ENCODE assay signal across 27 mouse cellular contexts in genomic region chr3:81788915-81789314, GRCm38 (mm10).
A peak's percentile ranks its signal among the peaks of the same experiment; 100 is the strongest.
DNase-seq lines count a peak whose midpoint lies in the region; TF ChIP-seq lines count a peak whose summit lies in the region.
"Had no signal": no experiment of that assay in that cellular context is flagged by ENCODE, and none has a peak within 500 bp of the region (broad histone marks: within the 10 kb centered on the region; RNA-seq: fewer than 3 reads in every experiment).

No protein-coding gene starts in this region.

- no peak for TF ChIP-seq CTCF in embryonic fibroblast, embryonic 13.5 days (IDR thresholded peaks at IDR 0.05; ENCODE audit: borderline replicate concordance, insufficient read depth, low read length)

- peak overlapping the region; percentile 2; the same call in 1 of the 2 replicates for H3K27ac ChIP-seq in embryonic fibroblast, embryonic 13.5 days (ENCODE audit: insufficient read depth, low read length)
- H3K27ac ChIP-seq: embryonic facial prominence, embryonic 15.5 days; forebrain, embryonic 13.5 days; hindbrain, embryonic 15.5 days; liver, embryonic 14.5 days; neural tube, embryonic 12.5 days; stomach, postnatal 0 days had no signal

- no peak for TF ChIP-seq POLR2A in embryonic fibroblast, embryonic 13.5 days (IDR thresholded peaks at IDR 0.05; ENCODE audit: low read depth, low read length)

- no peaks in the 10 kb centered on the region for H3K4me1 ChIP-seq in embryonic fibroblast, embryonic 13.5 days (ENCODE audit: control insufficient read depth, insufficient read depth, low read length)
- H3K4me1 ChIP-seq: embryonic facial prominence, embryonic 15.5 days; forebrain, embryonic 13.5 days; hindbrain, embryonic 15.5 days; neural tube, embryonic 12.5 days had no signal

- no peak overlapping the region for H3K4me3 ChIP-seq in embryonic fibroblast, embryonic 13.5 days (ENCODE audit: insufficient read depth, low read length)
- H3K4me3 ChIP-seq: embryonic facial prominence, embryonic 15.5 days; forebrain, embryonic 13.5 days; hindbrain, embryonic 15.5 days; neural tube, embryonic 12.5 days had no signal

- DNase-seq in 416B (ENCODE audit: low read depth): peak; percentile 26
- peak; percentile 17 for DNase-seq in CD4-positive, CD25-positive, alpha-beta regulatory T cell, adult 2 months (ENCODE audit: low read depth, low spot score)
- peak; percentile 59 for DNase-seq in thymus, postnatal 0 days (ENCODE audit: low spot score)
- no peak for DNase-seq in Muller cell, postnatal 12 days (ENCODE audit: inconsistent ontology term)
- DNase-seq in testis, postnatal 10 days (ENCODE audit: low spot score): no peak
- no peak for DNase-seq in layer of hippocampus, adult 8-10 months (ENCODE audit: low spot score in 2 of 2)
- DNase-seq in adrenal gland, postnatal 25 days: no peak
- DNase-seq: adrenal gland, postnatal 10 days; B cell, adult 2 months; cerebellum, adult 11-12 months; cerebellum, adult 9-11 months; gastrocnemius, postnatal 25 days; heart, adult 18-20 months; heart, postnatal 36 days; kidney, adult 18-20 months; kidney, postnatal 4 days; layer of hippocampus, adult 9-11 months; liver; lung, embryonic 14.5 days; right cerebral cortex, postnatal 4 days had no signal

Comparison
In these comparisons a context has a peak if more than half of its experiments do, and no peak if none do; other contexts are left out.
1. DNase-seq: peak in 416B (single experiment), CD4-positive, CD25-positive, alpha-beta regulatory T cell, adult 2 months (single experiment) and thymus, postnatal 0 days (single experiment); none in Muller cell, postnatal 12 days (single experiment), testis, postnatal 10 days (single experiment), layer of hippocampus, adult 8-10 months (0 of 2) and adrenal gland, postnatal 25 days (single experiment).